Mouse (Mus musculus): ENCODE measurements at regions not wholly inside any gene's neighbourhood (a gene's known extent, or its start where the extent isn't known, plus 50 kb on each side); places are given as distances from the start of the nearest gene placed in this dataset.

DNA sequence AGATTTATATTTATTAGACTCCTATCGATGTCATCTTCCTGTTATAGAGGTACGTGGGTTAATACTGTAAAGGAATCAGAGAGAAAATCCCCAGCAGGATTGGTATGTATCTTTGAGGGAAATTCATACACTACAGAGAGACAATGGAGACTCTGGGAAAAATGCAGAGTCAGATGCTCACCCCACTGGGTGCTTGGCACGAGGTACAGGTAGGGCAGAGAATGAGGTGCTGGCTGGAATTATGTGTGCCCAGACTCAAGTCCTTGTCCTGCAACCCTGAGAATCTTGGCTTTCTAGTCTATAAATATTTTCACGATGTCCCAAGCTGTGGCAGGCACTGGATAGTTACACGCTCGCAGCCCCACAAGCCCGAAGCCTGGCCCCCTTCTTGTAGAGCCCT lies 57.8 kb upstream of the Cry1 start:
- no peak overlapping the region for H3K27ac ChIP-seq (ENCODE audit: low read depth, low read length)
- no peaks in the 10 kb centered on the region for H3K36me3 ChIP-seq (ENCODE audit: control insufficient read depth, insufficient read depth, low read length)
- no peaks in the 10 kb centered on the region for H3K4me1 ChIP-seq (ENCODE audit: control insufficient read depth, insufficient read depth, low read length)
- no peak overlapping the region for H3K9ac ChIP-seq (ENCODE audit: low read length)
- WGBS: 94% methylated on average over 7 of the region's 7 CpGs
- DNase-seq (ENCODE audit: low spot score, missing footprints): no peak
- H3K27me3 ChIP-seq (ENCODE audit: control insufficient read depth, insufficient read depth, low read length): no peaks in the 10 kb centered on the region
- H3K9me3 ChIP-seq (ENCODE audit: control insufficient read depth, low read length): no peaks in the 10 kb centered on the region
- no peak overlapping the region for H3K4me2 ChIP-seq
- no peak overlapping the region for H3K4me3 ChIP-seq (ENCODE audit: low read depth, low read length)
- no peak for ATAC-seq (ENCODE audit: low FRiP score)

GRCm38 (mm10) chr10:85243556-85243955 lies 58.7 kb upstream of the Cry1 start:
- no peak for ATAC-seq (ENCODE audit: low FRiP score)
- H3K4me1 ChIP-seq (ENCODE audit: control insufficient read depth, insufficient read depth, low read length): no peaks in the 10 kb centered on the region
- no peak overlapping the region for H3K4me3 ChIP-seq (ENCODE audit: low read depth, low read length)
- H3K27ac ChIP-seq (ENCODE audit: low read depth, low read length): no peak overlapping the region
- no peaks in the 10 kb centered on the region for H3K36me3 ChIP-seq (ENCODE audit: control insufficient read depth, insufficient read depth, low read length)
- H3K9ac ChIP-seq (ENCODE audit: low read length): no peak overlapping the region
- DNase-seq (ENCODE audit: low spot score, missing footprints): no peak
- no peaks in the 10 kb centered on the region for H3K27me3 ChIP-seq (ENCODE audit: control insufficient read depth, insufficient read depth, low read length)
- WGBS: 90% methylated on average over 6 of the region's 6 CpGs
- no peaks in the 10 kb centered on the region for H3K9me3 ChIP-seq (ENCODE audit: control insufficient read depth, low read length)
- H3K4me2 ChIP-seq: no peak overlapping the region

GRCm38 (mm10) chr10:85265746-85266145 lies 80.9 kb upstream of the Cry1 start:
- ATAC-seq (ENCODE audit: low FRiP score): no peak
- 49% methylated on average over 5 of the region's 5 CpGs for WGBS
- Histone ChIP-seq H3K4me3 (ENCODE audit: low read depth, low read length) (no peak overlapping the region), H3K27ac (ENCODE audit: low read depth, low read length) (no peak overlapping the region), H3K9me3 (ENCODE audit: control insufficient read depth, low read length) (no peaks in the 10 kb centered on the region), H3K36me3 (ENCODE audit: control insufficient read depth, insufficient read depth, low read length) (no peaks in the 10 kb centered on the region), H3K9ac (ENCODE audit: low read length) (no peak overlapping the region), H3K4me2 (no peak overlapping the region), H3K27me3 (ENCODE audit: control insufficient read depth, insufficient read depth, low read length) (no peaks in the 10 kb centered on the region), H3K4me1 (ENCODE audit: control insufficient read depth, insufficient read depth, low read length) (no peaks in the 10 kb centered on the region)
- no peak for DNase-seq (ENCODE audit: low spot score, missing footprints)

- DNase-seq (ENCODE audit: low spot score, missing footprints) (no peak), ATAC-seq (ENCODE audit: low FRiP score) (no peak)
- Histone ChIP-seq H3K4me1 (ENCODE audit: control insufficient read depth, insufficient read depth, low read length) (no peaks in the 10 kb centered on the region), H3K9ac (ENCODE audit: low read length) (no peak overlapping the region), H3K27me3 (ENCODE audit: control insufficient read depth, insufficient read depth, low read length) (no peaks in the 10 kb centered on the region), H3K27ac (ENCODE audit: low read depth, low read length) (no peak overlapping the region), H3K9me3 (ENCODE audit: control insufficient read depth, low read length) (no peaks in the 10 kb centered on the region), H3K4me2 (no peak overlapping the region), H3K4me3 (ENCODE audit: low read depth, low read length) (no peak overlapping the region), H3K36me3 (ENCODE audit: control insufficient read depth, insufficient read depth, low read length) (no peaks in the 10 kb centered on the region)
- 37% methylated on average over 10 of the region's 10 CpGs for WGBS
Observed at GRCm38 (mm10) chr10:85266148-85266547, 81.3 kb upstream of the Cry1 start.

DNA sequence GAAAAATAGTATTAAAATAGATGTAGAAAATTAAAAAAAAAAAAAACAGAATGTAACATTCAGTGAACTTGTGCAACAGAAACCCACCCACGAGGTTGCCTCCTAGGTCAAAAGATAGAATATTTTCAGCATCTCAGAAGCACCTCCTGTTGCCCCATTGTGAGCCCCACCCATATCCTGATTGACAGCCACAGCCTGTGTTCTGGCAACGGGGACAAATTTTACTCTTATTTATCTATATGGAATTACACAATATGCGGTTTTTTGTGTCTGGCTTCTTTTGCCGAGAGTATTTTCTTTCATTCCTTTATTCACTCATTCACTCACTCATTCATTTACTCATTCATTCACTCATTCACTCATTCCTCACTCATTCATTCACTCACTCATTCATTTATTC lies 81.9 kb upstream of the Cry1 start:
- Histone ChIP-seq H3K36me3 (ENCODE audit: control insufficient read depth, insufficient read depth, low read length) (no peaks in the 10 kb centered on the region), H3K9me3 (ENCODE audit: control insufficient read depth, low read length) (no peaks in the 10 kb centered on the region), H3K9ac (ENCODE audit: low read length) (no peak overlapping the region), H3K27ac (ENCODE audit: low read depth, low read length) (no peak overlapping the region), H3K4me2 (no peak overlapping the region), H3K4me1 (ENCODE audit: control insufficient read depth, insufficient read depth, low read length) (no peaks in the 10 kb centered on the region), H3K27me3 (ENCODE audit: control insufficient read depth, insufficient read depth, low read length) (no peaks in the 10 kb centered on the region), H3K4me3 (ENCODE audit: low read depth, low read length) (no peak overlapping the region)
- ATAC-seq (ENCODE audit: low FRiP score): no peak
- WGBS: 79% methylated on average over 4 of the region's 4 CpGs
- DNase-seq (ENCODE audit: low spot score, missing footprints): no peak

DNA sequence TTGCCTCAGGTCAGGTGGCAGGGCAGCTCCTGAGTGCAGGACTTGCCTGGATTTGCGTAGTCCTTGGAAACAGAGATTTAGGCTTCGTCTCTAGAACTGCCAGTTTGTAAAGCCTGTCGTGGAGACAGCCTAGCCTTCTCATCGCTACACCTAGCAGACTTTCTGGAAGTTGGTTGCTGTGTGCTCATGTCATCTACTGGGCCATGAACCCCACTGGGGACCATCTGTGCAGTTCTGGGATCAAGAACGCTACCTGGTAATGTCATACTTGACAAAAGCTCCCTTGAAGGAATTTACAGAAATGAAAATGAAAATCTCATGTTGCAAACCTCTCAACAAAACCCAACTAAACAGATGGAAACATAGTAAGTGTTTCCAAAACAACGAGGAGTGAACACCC lies 85.3 kb upstream of the Cry1 start:
- no peaks in the 10 kb centered on the region for H3K27me3 ChIP-seq (ENCODE audit: control insufficient read depth, insufficient read depth, low read length)
- WGBS: 73% methylated on average over 6 of the region's 6 CpGs
- DNase-seq (ENCODE audit: low spot score, missing footprints) (no peak), ATAC-seq (ENCODE audit: low FRiP score) (no peak)
- H3K4me1 ChIP-seq (ENCODE audit: control insufficient read depth, insufficient read depth, low read length): no peaks in the 10 kb centered on the region
- H3K9me3 ChIP-seq (ENCODE audit: control insufficient read depth, low read length): no peaks in the 10 kb centered on the region
- no peak overlapping the region for H3K4me2 ChIP-seq
- H3K36me3 ChIP-seq (ENCODE audit: control insufficient read depth, insufficient read depth, low read length): no peaks in the 10 kb centered on the region
- no peak overlapping the region for H3K9ac ChIP-seq (ENCODE audit: low read length)
- H3K4me3 ChIP-seq (ENCODE audit: low read depth, low read length): no peak overlapping the region
- no peak overlapping the region for H3K27ac ChIP-seq (ENCODE audit: low read depth, low read length)

DNA sequence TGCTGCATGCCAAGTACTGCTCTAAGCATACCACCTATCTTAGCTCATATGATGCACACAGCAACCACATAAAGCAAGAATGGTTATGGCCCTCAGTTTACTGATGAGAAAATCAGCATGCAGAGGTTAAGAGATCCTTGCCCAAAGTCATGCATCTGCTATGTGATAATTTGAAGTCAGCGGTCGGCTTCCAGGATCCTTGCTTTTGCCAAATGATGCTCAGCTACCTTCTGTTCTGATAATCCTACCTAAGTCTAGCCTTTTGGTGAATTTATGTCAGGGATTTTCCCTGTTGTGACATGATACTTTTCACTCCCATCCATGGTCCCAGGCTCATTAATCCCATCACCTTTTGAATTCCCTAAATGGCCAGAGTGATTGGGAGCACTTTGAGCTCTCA lies 91.9 kb upstream of the Cry1 start:
- no peak overlapping the region for H3K9ac ChIP-seq (ENCODE audit: low read length)
- DNase-seq (ENCODE audit: low spot score, missing footprints): no peak
- no peaks in the 10 kb centered on the region for H3K4me1 ChIP-seq (ENCODE audit: control insufficient read depth, insufficient read depth, low read length)
- 94% methylated on average over 2 of the region's 2 CpGs for WGBS
- no peaks in the 10 kb centered on the region for H3K36me3 ChIP-seq (ENCODE audit: control insufficient read depth, insufficient read depth, low read length)
- no peak overlapping the region for H3K4me3 ChIP-seq (ENCODE audit: low read depth, low read length)
- no peaks in the 10 kb centered on the region for H3K27me3 ChIP-seq (ENCODE audit: control insufficient read depth, insufficient read depth, low read length)
- H3K27ac ChIP-seq (ENCODE audit: low read depth, low read length): no peak overlapping the region
- no peak overlapping the region for H3K4me2 ChIP-seq
- no peaks in the 10 kb centered on the region for H3K9me3 ChIP-seq (ENCODE audit: control insufficient read depth, low read length)
- no peak for ATAC-seq (ENCODE audit: low FRiP score)

GRCm38 (mm10) chr10:85291733-85292476 lies 94.7 kb upstream of the Btbd11 start:
- Histone ChIP-seq H3K4me1 (ENCODE audit: control insufficient read depth, insufficient read depth, low read length) (no peaks in the 10 kb centered on the region), H3K27ac (ENCODE audit: low read depth, low read length) (no peak overlapping the region), H3K36me3 (ENCODE audit: control insufficient read depth, insufficient read depth, low read length) (no peaks in the 10 kb centered on the region), H3K27me3 (ENCODE audit: control insufficient read depth, insufficient read depth, low read length) (no peaks in the 10 kb centered on the region), H3K4me2 (no peak overlapping the region), H3K9ac (ENCODE audit: low read length) (no peak overlapping the region), H3K4me3 (ENCODE audit: low read depth, low read length) (no peak overlapping the region), H3K9me3 (ENCODE audit: control insufficient read depth, low read length) (no peaks in the 10 kb centered on the region)
- WGBS: 89% methylated on average over 5 of the region's 5 CpGs
- ATAC-seq (ENCODE audit: low FRiP score) (0 out of 2 replicates have a peak, but pooled peaks have one; percentile 27), DNase-seq (ENCODE audit: low spot score, missing footprints) (no peak)

- H3K4me3 ChIP-seq (ENCODE audit: low read depth, low read length): no peak overlapping the region
- peak; percentile 77; the same call in 1 of the 2 replicates for ATAC-seq (ENCODE audit: low FRiP score)
- H3K9ac ChIP-seq (ENCODE audit: low read length): no peak overlapping the region
- H3K4me2 ChIP-seq: no peak overlapping the region
- DNase-seq (ENCODE audit: low spot score, missing footprints): no peak
- H3K4me1 ChIP-seq (ENCODE audit: control insufficient read depth, insufficient read depth, low read length): no peaks in the 10 kb centered on the region
- no peak overlapping the region for H3K27ac ChIP-seq (ENCODE audit: low read depth, low read length)
- no peaks in the 10 kb centered on the region for H3K9me3 ChIP-seq (ENCODE audit: control insufficient read depth, low read length)
- no peaks in the 10 kb centered on the region for H3K27me3 ChIP-seq (ENCODE audit: control insufficient read depth, insufficient read depth, low read length)
- WGBS: 48% methylated on average over 2 of the region's 2 CpGs
- no peaks in the 10 kb centered on the region for H3K36me3 ChIP-seq (ENCODE audit: control insufficient read depth, insufficient read depth, low read length)
Observed at GRCm38 (mm10) chr10:85292477-85292855, 94.1 kb upstream of the Btbd11 start.

Measured in midbrain, embryonic 11.5 days (tissue).